Mouse (Mus musculus): Measurements from ENCODE around the gene Evl. TPM values are rescaled to one million over a fixed set of nuclear protein-coding genes. Genes with fewer than 3 reads are reported as not detected.
"Not testable (repeated sequence)": the region's sequence is repeated elsewhere in the genome, so short reads cannot be mapped to it uniquely, and the experiment has no call there.

The Evl gene
- total RNA-seq (2021), result 100 to 1,000 TPM; 184 to 192 TPM
- long read RNA-seq, transcript Evl-201 (14 exons, 2,180 nt), result minor isoform, 7 of 134 reads
- long read RNA-seq, transcript Evl-202 (13 exons, 2,121 nt), result major isoform, 99 of 134 reads
- long read RNA-seq, transcript Evl-203 (13 exons, 1,870 nt), result minor isoform, 11 of 134 reads
- long read RNA-seq, partial matches to known transcripts, result 6 of 134 reads
- long read RNA-seq, other reads (novel, unspliced or antisense), result 11 of 134 reads

GRCm38 (mm10) chr12:108554120-108554841 is at the start of gene Evl:
TSS of gene Evl (plus strand) at chr12:108554720.
- peak; percentile 58 to 81 for DNase-seq (ENCODE audit: low spot score in 2 of 2)

DNA sequence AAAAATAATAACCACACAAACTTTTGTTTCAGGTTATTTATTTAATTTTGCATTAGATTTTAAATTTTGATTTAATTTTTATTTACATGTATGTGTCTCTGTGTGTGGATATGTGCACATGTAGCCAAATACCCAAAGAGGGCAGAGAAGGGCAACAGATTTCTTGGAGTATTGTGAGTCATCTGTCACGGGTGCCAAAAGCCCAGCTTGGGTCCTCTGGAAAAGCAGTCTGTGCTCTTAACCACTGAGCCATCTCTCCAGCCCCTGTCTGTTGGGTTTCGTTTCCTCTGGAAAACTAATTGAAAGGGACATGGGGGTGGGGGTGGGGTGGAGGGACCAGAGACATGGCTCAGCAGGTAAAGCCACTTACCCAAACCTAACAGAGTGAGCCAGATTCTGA is 48.7 kb upstream of the Evl start:
- DNase-seq (ENCODE audit: low spot score in 2 of 2), result no peak

DNA sequence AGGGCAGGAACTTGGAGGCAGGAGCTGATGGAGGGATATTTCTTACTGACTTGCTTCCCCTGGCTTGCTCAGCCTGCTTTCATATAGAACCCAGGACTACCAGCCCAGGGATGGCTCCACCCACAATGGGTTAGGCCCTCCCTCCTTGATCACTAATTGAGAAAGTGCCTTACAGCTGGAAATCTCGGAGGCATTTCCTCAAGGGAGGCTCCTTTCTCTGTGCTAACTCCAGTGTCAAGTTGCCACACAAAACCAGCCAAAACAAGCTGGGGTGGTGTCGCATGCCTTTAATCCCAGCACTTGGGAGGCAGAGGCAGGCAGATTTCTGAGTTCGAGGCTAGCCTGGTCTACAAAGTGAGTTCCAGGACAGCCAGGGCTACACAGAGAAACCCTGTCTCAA is 47.5 kb upstream of the Evl start:
- not testable (repeated sequence) for DNase-seq (ENCODE audit: low spot score in 2 of 2)

DNA sequence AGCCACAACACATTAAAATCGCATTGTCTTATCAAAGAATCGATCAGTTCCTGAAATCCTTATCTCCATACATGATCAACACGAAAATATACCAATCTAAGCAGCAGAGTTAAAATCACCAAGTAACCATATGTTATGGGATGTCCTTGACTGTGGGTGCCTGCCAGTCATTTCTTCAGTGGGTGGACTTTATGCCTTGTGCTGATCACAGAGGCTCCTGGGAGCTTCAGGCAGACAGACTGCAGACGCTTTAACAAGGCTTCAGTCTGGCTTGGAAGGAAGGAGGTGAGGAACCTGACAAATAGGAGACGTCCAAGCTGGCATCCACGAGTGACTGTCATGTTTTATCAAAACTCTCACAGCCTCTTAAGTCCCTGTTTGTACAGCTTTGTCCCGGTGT is 43.9 kb upstream of the Evl start:
- peak in 1 of 2 experiments; percentile 61 for DNase-seq (ENCODE audit: low spot score in 2 of 2)

DNA sequence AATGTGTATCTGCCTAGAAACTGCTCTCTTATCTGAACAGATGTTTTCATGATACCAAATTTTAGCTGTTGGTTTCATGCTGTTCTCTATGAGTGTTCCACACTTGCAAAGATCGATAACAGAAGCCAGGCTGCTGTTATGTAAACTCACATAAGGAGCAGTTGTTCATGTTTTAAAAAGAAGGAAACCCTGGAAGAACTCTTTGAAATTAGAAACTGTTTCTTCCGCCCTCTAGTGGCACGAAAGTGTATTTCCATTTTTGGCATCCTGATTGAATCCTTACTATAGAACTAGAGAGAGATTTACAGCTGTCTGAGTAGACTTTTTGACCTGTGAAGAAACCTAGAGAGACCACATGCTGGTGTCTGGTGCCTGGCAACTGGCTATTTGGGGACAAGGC is 43.5 kb upstream of the Evl start:
- peak in 1 of 2 experiments; percentile 77 for DNase-seq (ENCODE audit: low spot score in 2 of 2)

GRCm38 (mm10) chr12:108515464-108515863 is 39.1 kb upstream of the Evl start:
- DNase-seq (ENCODE audit: low spot score in 2 of 2), result no peak

- DNase-seq (ENCODE audit: low spot score in 2 of 2), result no peak
Observed at GRCm38 (mm10) chr12:108519374-108519773, 35.1 kb upstream of the Evl start.

- DNase-seq (ENCODE audit: low spot score in 2 of 2), result peak in 1 of 2 experiments; percentile 68
Observed at GRCm38 (mm10) chr12:108529214-108529613, 25.3 kb upstream of the Evl start.

DNA sequence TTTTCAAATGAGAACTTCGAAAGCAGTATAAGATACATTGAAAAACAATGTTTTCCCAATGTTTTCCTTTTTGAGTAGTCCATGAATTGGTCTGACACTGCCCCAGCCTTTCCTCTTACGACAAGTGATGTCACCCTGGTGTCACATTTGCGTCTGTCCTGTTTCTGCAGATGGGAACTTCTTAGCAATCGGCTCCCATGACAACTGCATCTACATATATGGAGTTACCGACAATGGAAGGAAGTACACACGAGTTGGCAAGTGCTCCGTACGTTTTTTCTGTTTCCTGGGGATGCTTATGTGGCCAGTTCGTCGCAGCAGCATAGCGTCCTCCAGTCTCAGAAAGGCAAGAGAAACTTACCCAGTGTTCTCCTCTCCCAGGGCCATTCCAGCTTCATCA is 20.0 kb upstream of the Evl start:
- DNase-seq (ENCODE audit: low spot score in 2 of 2), result no peak

DNA sequence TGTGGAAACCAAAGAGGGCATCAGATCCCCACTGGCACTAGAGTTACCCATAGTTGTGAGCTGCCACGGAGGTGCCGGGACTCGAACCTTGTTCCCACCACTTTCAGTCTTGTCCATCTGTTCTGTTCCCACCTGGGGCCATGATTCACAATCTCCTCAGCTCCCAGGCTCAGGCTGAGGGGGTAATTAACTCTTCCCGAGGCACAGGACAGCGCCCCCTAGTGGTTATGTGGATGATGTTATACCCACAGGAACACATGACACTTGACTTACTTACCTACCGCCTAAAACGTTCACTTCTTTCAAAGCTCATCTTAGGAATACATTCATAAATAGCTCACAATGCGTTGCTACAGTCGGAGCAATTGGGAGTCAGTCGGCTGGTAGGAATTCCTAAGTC is 18.1 kb upstream of the Evl start:
- DNase-seq (ENCODE audit: low spot score in 2 of 2), result no peak

- DNase-seq (ENCODE audit: low spot score in 2 of 2), result peak in 1 of 2 experiments; percentile 73
Observed at GRCm38 (mm10) chr12:108541088-108541487, 13.4 kb upstream of the Evl start.

DNA sequence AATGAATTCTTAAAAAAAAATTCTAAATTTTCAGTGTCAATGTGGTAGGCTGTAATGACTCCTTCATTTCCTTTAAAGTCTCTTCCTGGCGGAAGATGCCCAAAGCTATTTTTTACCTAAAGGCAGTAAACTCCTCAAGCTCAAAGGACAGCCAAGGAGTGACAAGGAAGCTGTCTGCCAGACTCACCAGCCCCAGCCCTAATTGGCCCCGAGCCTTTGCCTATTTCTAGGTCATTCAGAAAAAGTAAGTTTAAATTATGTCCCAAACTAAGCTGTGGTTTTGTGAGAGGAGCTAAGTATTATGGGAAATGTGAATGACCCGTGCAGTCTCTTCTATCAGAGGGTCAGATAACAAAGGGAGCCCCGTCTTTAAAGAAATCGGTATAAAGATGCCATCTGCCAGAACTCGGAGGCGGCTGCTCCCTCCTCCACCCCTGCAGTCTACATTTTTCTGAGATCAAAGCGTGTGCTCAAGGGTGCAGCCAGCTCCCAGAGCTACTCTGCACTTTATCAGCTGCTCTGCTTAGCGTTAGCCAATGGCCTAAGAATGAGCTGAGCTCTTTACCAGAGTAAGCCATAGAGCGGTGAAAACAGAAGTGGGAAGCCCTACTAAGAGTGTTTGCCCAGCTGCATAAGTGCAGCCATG is 7.9 kb upstream of the Evl start:
- DNase-seq (ENCODE audit: low spot score in 2 of 2), result no peak

- DNase-seq (ENCODE audit: low spot score in 2 of 2), result no peak
Observed at GRCm38 (mm10) chr12:108547251-108547875, 7.2 kb upstream of the Evl start.

GRCm38 (mm10) chr12:108551731-108552130 is 2.8 kb upstream of the Evl start:
- no peak for DNase-seq (ENCODE audit: low spot score in 2 of 2)

- DNase-seq (ENCODE audit: low spot score in 2 of 2), result no peak
Observed at GRCm38 (mm10) chr12:108553079-108553478, 1.4 kb upstream of the Evl start.

DNA sequence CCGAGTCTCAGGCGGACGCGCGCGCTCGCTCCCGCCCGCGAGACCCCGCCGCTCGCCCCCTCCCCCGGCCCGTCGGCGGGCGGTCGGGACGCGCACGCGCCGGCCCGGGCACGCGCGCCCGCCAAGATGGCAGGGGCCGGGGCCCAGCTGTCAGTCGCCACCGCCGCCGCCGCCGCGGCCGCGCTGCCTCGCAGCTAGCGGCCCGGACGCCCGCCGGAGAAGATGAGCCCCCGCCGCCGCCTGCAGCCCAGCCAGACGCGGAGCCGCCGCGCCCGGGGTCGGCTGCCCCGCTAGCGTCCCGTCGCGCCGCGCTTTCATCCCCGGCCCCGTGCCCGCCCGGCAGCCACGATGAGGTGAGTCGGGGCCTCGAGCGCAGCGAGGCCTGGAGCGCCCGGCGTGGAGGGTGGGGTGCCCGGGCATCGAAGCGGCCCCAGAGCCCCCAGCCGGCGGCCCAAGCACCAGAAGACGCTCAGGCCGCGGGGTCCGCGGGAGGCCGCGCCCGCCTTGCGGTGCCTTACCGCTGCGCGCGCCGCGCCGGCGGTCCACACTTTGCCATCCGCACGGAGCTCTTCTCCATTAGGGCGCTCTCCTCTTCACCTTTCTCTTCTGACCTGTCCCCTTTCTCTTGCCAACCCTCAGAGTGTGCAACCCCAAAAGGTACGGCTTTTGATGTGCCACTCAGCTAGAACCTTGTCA is 489 bp downstream of the Evl start:
- peak in 1 of 2 experiments; percentile 50 for DNase-seq (ENCODE audit: low spot score in 2 of 2)

- DNase-seq (ENCODE audit: low spot score in 2 of 2), result no peak
Observed at GRCm38 (mm10) chr12:108558194-108558593, 3.7 kb downstream of the Evl start.

DNA sequence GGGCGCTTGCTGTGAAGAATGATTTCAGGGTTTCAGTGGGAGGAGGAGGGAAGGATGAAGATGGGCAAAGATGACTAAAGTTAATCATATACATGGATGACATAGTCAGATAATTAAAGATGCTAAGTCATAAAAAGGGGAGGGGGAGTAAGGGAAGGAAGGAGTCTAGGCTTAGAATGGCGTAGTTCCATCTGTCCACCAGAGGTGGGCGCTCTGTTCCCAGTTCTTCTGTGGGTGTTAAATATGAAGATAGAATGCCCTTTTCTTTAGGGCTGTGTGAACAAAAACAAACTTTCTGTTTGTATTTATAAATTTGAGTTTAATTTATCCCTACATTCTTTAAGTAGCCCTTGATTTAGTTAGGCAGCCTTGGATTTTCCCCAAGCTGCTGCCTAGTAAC is 8.7 kb downstream of the Evl start:
- no peak for DNase-seq (ENCODE audit: low spot score in 2 of 2)

DNA sequence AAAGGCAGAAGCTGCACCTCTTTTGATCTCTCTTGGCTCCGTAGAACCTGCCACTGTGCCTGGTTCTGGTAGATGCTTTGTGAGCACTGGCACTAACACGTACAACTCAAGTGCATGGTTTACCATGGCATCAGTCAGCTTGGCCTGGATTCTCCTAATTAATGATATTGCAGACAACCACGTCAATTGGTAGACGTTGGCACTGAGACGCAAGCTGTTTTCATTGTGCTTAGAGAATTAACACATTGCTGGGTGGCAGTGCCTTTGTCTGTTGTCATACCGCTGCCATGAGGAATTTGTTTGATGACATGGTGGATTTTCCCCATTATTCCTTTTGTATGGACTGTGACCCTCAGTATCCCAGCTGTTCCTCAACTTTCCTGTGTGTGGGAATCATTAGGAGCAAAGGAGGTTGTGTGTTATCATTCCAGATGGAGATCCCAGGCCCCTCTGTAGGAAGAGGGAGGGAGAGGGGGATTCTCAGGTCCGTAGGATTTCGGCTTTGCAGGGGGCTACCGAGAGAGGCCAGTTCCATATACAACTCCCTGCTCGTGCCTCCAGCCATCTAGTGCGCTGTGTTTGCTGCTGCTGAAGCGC is 10.5 kb downstream of the Evl start:
- no peak for DNase-seq (ENCODE audit: low spot score in 2 of 2)

- DNase-seq (ENCODE audit: low spot score in 2 of 2), result peak in 1 of 2 experiments; percentile 36
Observed at GRCm38 (mm10) chr12:108579156-108579871, 24.8 kb downstream of the Evl start.

Data from layer of hippocampus, adult 18-20 months (tissue).